10 mouse cellular contexts compared by ENCODE assay signal in genomic region chr2:70823434-70823833, GRCm38 (mm10). TPM values are rescaled to one million over a fixed set of nuclear protein-coding genes. Genes with fewer than 3 reads are reported as not detected.
DNase-seq lines count a peak whose midpoint lies in the region; ATAC-seq and TF ChIP-seq lines count a peak whose summit lies in the region.
"Had no signal": no experiment of that assay in that cellular context is flagged by ENCODE, and none has a peak within 500 bp of the region (broad histone marks: within the 10 kb centered on the region; RNA-seq: fewer than 3 reads in every experiment).

No protein-coding gene starts in this region.

- no peaks in the 10 kb centered on the region for H3K27me3 ChIP-seq in heart, postnatal 0 days (ENCODE audit: control insufficient read depth, insufficient read depth, low read length)
- no peaks in the 10 kb centered on the region for H3K27me3 ChIP-seq in intestine, embryonic 14.5 days (replicated peaks; ENCODE audit: control insufficient read depth, insufficient read depth, low read length)
- no peaks in the 10 kb centered on the region for H3K27me3 ChIP-seq in midbrain, embryonic 16.5 days (ENCODE audit: control insufficient read depth, insufficient read depth, low read depth, low read length)
- H3K27me3 ChIP-seq: Patski had no signal

- no peak overlapping the region for H3K9ac ChIP-seq in heart, postnatal 0 days (replicated peaks; ENCODE audit: low read depth, low read length)
- peak overlapping the region; percentile 98 for H3K9ac ChIP-seq in intestine, embryonic 14.5 days (ENCODE audit: low read length)
- H3K9ac ChIP-seq in midbrain, embryonic 16.5 days (ENCODE audit: low read depth, low read length): no peak overlapping the region

- H3K9me3 ChIP-seq in heart, postnatal 0 days (replicated peaks; ENCODE audit: control insufficient read depth, low read length): no peaks in the 10 kb centered on the region
- H3K9me3 ChIP-seq in intestine, embryonic 14.5 days (ENCODE audit: control insufficient read depth, low read length): no peaks in the 10 kb centered on the region
- H3K9me3 ChIP-seq in midbrain, embryonic 16.5 days (replicated peaks; ENCODE audit: control insufficient read depth, low read length, poor library complexity, severe bottlenecking): no peaks in the 10 kb centered on the region

- ATAC-seq in heart, postnatal 0 days (ENCODE audit: insufficient read depth, low read depth): no peak
- no peak for ATAC-seq in intestine, embryonic 14.5 days (replicated peaks; ENCODE audit: low FRiP score, low TSS enrichment, low read depth)
- no peak for ATAC-seq in midbrain, embryonic 16.5 days
- no peak for ATAC-seq in frontal cortex, adult (ENCODE audit: low TSS enrichment)
- ATAC-seq: Patski had no signal

- peak overlapping the region; percentile 86 for H3K4me3 ChIP-seq in heart, postnatal 0 days (ENCODE audit: low read depth, low read length)
- peak overlapping the region; percentile 79; the same call in 1 of the 2 replicates for H3K4me3 ChIP-seq in cortical plate, adult 2 months (ENCODE audit: insufficient read depth, low read length)
- H3K4me3 ChIP-seq in intestine, embryonic 14.5 days (ENCODE audit: low read depth, low read length): peak overlapping the region; percentile 82
- peak overlapping the region; percentile 93 for H3K4me3 ChIP-seq in midbrain, embryonic 16.5 days (ENCODE audit: low read depth, low read length)

- no peak for TF ChIP-seq POLR2A in cortical plate, adult 2 months (IDR thresholded peaks at IDR 0.05; ENCODE audit: extremely low read depth, insufficient read depth, low read length)

- H3K27ac ChIP-seq in heart, postnatal 0 days (ENCODE audit: low read depth): no peak overlapping the region
- no peak overlapping the region for H3K27ac ChIP-seq in cortical plate, adult 2 months (ENCODE audit: insufficient read depth, low read length)
- H3K27ac ChIP-seq in intestine, embryonic 14.5 days (ENCODE audit: low read depth): no peak overlapping the region
- H3K27ac ChIP-seq in midbrain, embryonic 16.5 days (ENCODE audit: low read length): no peak overlapping the region

- 10% methylated on average over 5 of the region's 5 CpGs for WGBS in heart, postnatal 0 days
- WGBS in intestine, embryonic 14.5 days: 44% methylated on average over 5 of the region's 5 CpGs
- 26% methylated on average over 5 of the region's 5 CpGs for WGBS in midbrain, embryonic 16.5 days

- peak overlapping the region; percentile 80 for H3K4me2 ChIP-seq in heart, postnatal 0 days (ENCODE audit: low read depth, low read length)
- H3K4me2 ChIP-seq in intestine, embryonic 14.5 days (ENCODE audit: low read length): peak overlapping the region; percentile 89
- peak overlapping the region; percentile 70 for H3K4me2 ChIP-seq in midbrain, embryonic 16.5 days (ENCODE audit: low read length)

- DNase-seq in heart, postnatal 0 days (ENCODE audit: low spot score): no peak
- no peak for DNase-seq in heart, adult 11 months
- no peak for DNase-seq in intestine, embryonic 14.5 days (ENCODE audit: low spot score)
- DNase-seq in adrenal gland, postnatal 4 days (ENCODE audit: low spot score in 2 of 2): no peak
- DNase-seq in gastrocnemius, postnatal 25 days: no peak
- DNase-seq: gastrocnemius, postnatal 14 days had no signal

- no peaks in the 10 kb centered on the region for H3K36me3 ChIP-seq in heart, postnatal 0 days (replicated peaks; ENCODE audit: control insufficient read depth, insufficient read depth, low read length)
- no peaks in the 10 kb centered on the region for H3K36me3 ChIP-seq in intestine, embryonic 14.5 days (ENCODE audit: control insufficient read depth, insufficient read depth, low read length)
- no peaks in the 10 kb centered on the region for H3K36me3 ChIP-seq in midbrain, embryonic 16.5 days (ENCODE audit: control insufficient read depth, insufficient read depth, low read length)

- no peak for TF ChIP-seq CTCF in heart, postnatal 0 days (IDR thresholded peaks at IDR 0.05; ENCODE audit: low read depth)
- no peak for TF ChIP-seq CTCF in cortical plate, adult 2 months (IDR thresholded peaks at IDR 0.05; ENCODE audit: extremely low read depth, insufficient read depth, low read length)

- H3K4me1 ChIP-seq in heart, postnatal 0 days (ENCODE audit: control insufficient read depth, insufficient read depth): peaks cover 8% of the 10 kb centered on the region; the same call in 1 of the 2 replicates
- H3K4me1 ChIP-seq in cortical plate, adult 2 months (ENCODE audit: control insufficient read depth, insufficient read depth, low read length): no peaks in the 10 kb centered on the region
- peaks cover 12% of the 10 kb centered on the region for H3K4me1 ChIP-seq in intestine, embryonic 14.5 days (replicated peaks; ENCODE audit: control insufficient read depth, insufficient read depth, low read length)
- H3K4me1 ChIP-seq in midbrain, embryonic 16.5 days (ENCODE audit: control insufficient read depth, insufficient read depth, low read length): peaks cover 17% of the 10 kb centered on the region

- no peak for TF ChIP-seq EP300 in heart, postnatal 0 days (IDR thresholded peaks at IDR 0.05; ENCODE audit: low read depth)

RNA-seq across cellular contexts. Expression of gene Tlk1, which starts 2.1 kb away (rescaled TPM):
- total RNA-seq in heart, postnatal 0 days (2014; rRNA removed; ENCODE audit: low replicate concordance): 24.7 and 32.6 TPM in 2 replicates
- 16.6 and 17.9 TPM in 2 replicates for polyA plus RNA-seq in heart, postnatal 0 days (2015; fragmentation: Nextera tagmentation; extraction: Ambion mirVana)
- 45.5 and 47.5 TPM in 2 replicates for polyA plus RNA-seq in cortical plate, adult 2 months (2012; rRNA removed)
- polyA plus RNA-seq in intestine, embryonic 14.5 days (2014; fragmentation: Nextera tagmentation; extraction: Ambion mirVana): 36.7 and 37.6 TPM in 2 replicates
- polyA plus RNA-seq in midbrain, embryonic 16.5 days (2015; fragmentation: Nextera tagmentation; extraction: Ambion mirVana): 17.2 and 20.6 TPM in 2 replicates
- 10 to 100 TPM; 77.1 to 85.2 TPM for total RNA-seq in adrenal gland, postnatal 4 days (2021)
- total RNA-seq in gastrocnemius, postnatal 25 days (2021): 10 to 100 TPM; 28.1 to 34.8 TPM
